Mouse (Mus musculus) embryonic facial prominence, embryonic 14.5 days (tissue): ENCODE measurements around the gene Myh10. TPM values are rescaled to one million over a fixed set of nuclear protein-coding genes. Genes with fewer than 3 reads are reported as not detected.

ENCODE experiments used
- ATAC-seq: fragments of 200-750 bp; cut with Nextera tagmentation; 2 replicates; pipeline ENCODE4 v1.8.0; 2017; ENCODE audit warnings: low read depth, moderate number of reproducible peaks, moderate TSS enrichment
- DNase-seq: peaks from one replicate; pipeline ENCODE4 v3.0.0-alpha.2; 2015; ENCODE audit warnings: low spot score
- H3K27ac ChIP-seq: fragments of 300-500 bp; sonication (generic); replicated peaks from 2 replicates; pipeline ENCODE4 v1.5.1; 2014; ENCODE audit warnings: low read depth, mild to moderate bottlenecking, low read length, moderate library complexity
- H3K27me3 ChIP-seq: fragments of 300-500 bp; sonication (generic); replicated peaks from 2 replicates; pipeline ENCODE4 v1.6.1; 2014; ENCODE audit warnings: low read length; ENCODE audit not compliant: control insufficient read depth, insufficient read depth
- H3K36me3 ChIP-seq: fragments of 300-500 bp; sonication (generic); 2 replicates; pipeline ENCODE4 v1.6.1; 2014; ENCODE audit warnings: low read length, mixed read lengths; ENCODE audit not compliant: control insufficient read depth, insufficient read depth
- H3K4me1 ChIP-seq: fragments of 300-500 bp; sonication (generic); 2 replicates; pipeline ENCODE4 v1.6.1; 2014; ENCODE audit warnings: antibody characterized with exemption, low read length; ENCODE audit not compliant: control insufficient read depth, insufficient read depth
- H3K4me2 ChIP-seq: fragments of 300-500 bp; sonication (generic); 2 replicates; pipeline ENCODE4 v1.6.1; 2014; ENCODE audit warnings: low read depth, mild to moderate bottlenecking, low read length, moderate library complexity, mixed read lengths
- H3K4me3 ChIP-seq: fragments of 300-500 bp; sonication (generic); 2 replicates; pipeline ENCODE4 v1.5.1; 2014; ENCODE audit warnings: low read depth, mild to moderate bottlenecking, low read length
- H3K9ac ChIP-seq: fragments of 300-500 bp; sonication (generic); 2 replicates; pipeline ENCODE4 v1.6.1; 2014; ENCODE audit warnings: low read depth, mild to moderate bottlenecking, low read length, moderate library complexity, mixed read lengths
- H3K9me3 ChIP-seq: fragments of 300-500 bp; sonication (generic); 2 replicates; pipeline ENCODE4 v1.6.1; 2016; ENCODE audit warnings: low read length; ENCODE audit not compliant: control insufficient read depth
- WGBS: fragments of 180-500 bp; shearing (Covaris S2); extraction: QIAGEN DNeasy Blood & Tissue Kit; methylation state at CpG from one replicate; pipeline ENCODE4 v1.1.7; 2014; 5-methylcytosine and 5-hydroxymethylcytosine counted together
- polyA plus RNA-seq: library from polyadenylated mRNA; unstranded; fragments of >200 nt; fragmentation: Nextera tagmentation; extraction: Ambion mirVana; gene quantifications from 2 replicates; pipeline ENCODE4 v1.2.1, GENCODE M21; 2014

The Myh10 gene
- polyA plus RNA-seq, 1 experiment from 2014 or later, result 103 TPM

- Histone ChIP-seq H3K4me1 (peaks cover 9% of the 10 kb centered on the region), H3K36me3 (peaks cover 41% of the 10 kb centered on the region), H3K4me3 (no peak overlapping the region), H3K9me3 (no peaks in the 10 kb centered on the region), H3K9ac (no peak overlapping the region), H3K4me2 (no peak overlapping the region), H3K27me3 (no peaks in the 10 kb centered on the region), H3K27ac (no peak overlapping the region)
- ATAC-seq (no peak), DNase-seq (no peak)
- WGBS, result 88% methylated on average over 5 of the region's 5 CpGs
Measured at GRCm38 (mm10) chr11:68748121-68748520, 56.8 kb downstream of the Myh10 start.

- Histone ChIP-seq H3K27ac (no peak overlapping the region), H3K4me1 (peaks cover 21% of the 10 kb centered on the region), H3K9me3 (no peaks in the 10 kb centered on the region), H3K36me3 (peaks cover 43% of the 10 kb centered on the region; the same call in 1 of the 2 replicates), H3K9ac (no peak overlapping the region), H3K4me2 (no peak overlapping the region), H3K27me3 (no peaks in the 10 kb centered on the region), H3K4me3 (no peak overlapping the region)
- ATAC-seq (no peak), DNase-seq (no peak)
- 86% methylated on average over 2 of the region's 2 CpGs for WGBS
Measured at GRCm38 (mm10) chr11:68750206-68750605, 58.8 kb downstream of the Myh10 start.

GRCm38 (mm10) chr11:68750938-68751337 is 59.6 kb downstream of the Myh10 start:
- peaks cover 37% of the 10 kb centered on the region; the same call in 1 of the 2 replicates for H3K36me3 ChIP-seq
- no peak overlapping the region for H3K9ac ChIP-seq
- no peak overlapping the region for H3K4me2 ChIP-seq
- no peak overlapping the region for H3K27ac ChIP-seq
- H3K27me3 ChIP-seq, result no peaks in the 10 kb centered on the region
- no peaks in the 10 kb centered on the region for H3K9me3 ChIP-seq
- DNase-seq, result no peak
- ATAC-seq, result no peak
- 72% methylated on average over 8 of the region's 8 CpGs for WGBS
- H3K4me1 ChIP-seq, result peaks cover 21% of the 10 kb centered on the region
- no peak overlapping the region for H3K4me3 ChIP-seq

- peak; percentile 71 for DNase-seq
- H3K36me3 ChIP-seq, result peaks cover 8% of the 10 kb centered on the region; the same call in 1 of the 2 replicates
- H3K27me3 ChIP-seq, result no peaks in the 10 kb centered on the region
- WGBS, result 42% methylated on average over 7 of the region's 7 CpGs
- peak; percentile 64; the same call in 1 of the 2 replicates for ATAC-seq
- H3K27ac ChIP-seq, result peak overlapping the region; percentile 35; the same call in 1 of the 2 replicates
- no peaks in the 10 kb centered on the region for H3K9me3 ChIP-seq
- H3K4me2 ChIP-seq, result peak overlapping the region; percentile 15; the same call in 1 of the 2 replicates
- no peak overlapping the region for H3K9ac ChIP-seq
- peaks cover 38% of the 10 kb centered on the region for H3K4me1 ChIP-seq
- H3K4me3 ChIP-seq, result no peak overlapping the region
Measured at GRCm38 (mm10) chr11:68754283-68754682, 62.9 kb downstream of the Myh10 start.

GRCm38 (mm10) chr11:68756456-68757348 is 65.3 kb downstream of the Myh10 start:
- Histone ChIP-seq H3K36me3 (peaks cover 32% of the 10 kb centered on the region), H3K9me3 (no peaks in the 10 kb centered on the region), H3K27me3 (no peaks in the 10 kb centered on the region), H3K4me2 (peak overlapping the region; percentile 16; the same call in 1 of the 2 replicates), H3K9ac (no peak overlapping the region), H3K27ac (peak overlapping the region; percentile 67; the same call in 1 of the 2 replicates), H3K4me3 (no peak overlapping the region), H3K4me1 (peaks cover 38% of the 10 kb centered on the region)
- 50% methylated on average over 11 of the region's 11 CpGs for whole genome bisulfite sequencing
- DNase-seq, result peak; percentile 75
- ATAC-seq, result no peak

- Histone ChIP-seq H3K36me3 (peaks cover 54% of the 10 kb centered on the region), H3K4me1 (peaks cover 17% of the 10 kb centered on the region), H3K4me3 (no peak overlapping the region), H3K9me3 (no peaks in the 10 kb centered on the region), H3K9ac (no peak overlapping the region), H3K27me3 (no peaks in the 10 kb centered on the region), H3K4me2 (no peak overlapping the region), H3K27ac (no peak overlapping the region)
- ATAC-seq (no peak), DNase-seq (no peak)
- WGBS, result 87% methylated on average over 3 of the region's 3 CpGs
Measured at GRCm38 (mm10) chr11:68759691-68760090, 68.3 kb downstream of the Myh10 start.

GRCm38 (mm10) chr11:68761155-68761554 is 69.8 kb downstream of the Myh10 start:
- no peak overlapping the region for H3K27ac ChIP-seq
- WGBS, result 80% methylated on average over 4 of the region's 4 CpGs
- peaks cover 69% of the 10 kb centered on the region for H3K36me3 ChIP-seq

GRCm38 (mm10) chr11:68761664-68762063 is 70.3 kb downstream of the Myh10 start:
- no peak for ATAC-seq
- Histone ChIP-seq H3K4me1 (peaks cover 10% of the 10 kb centered on the region), H3K27ac (no peak overlapping the region), H3K27me3 (no peaks in the 10 kb centered on the region), H3K36me3 (peaks cover 74% of the 10 kb centered on the region), H3K4me2 (no peak overlapping the region), H3K9me3 (no peaks in the 10 kb centered on the region), H3K4me3 (no peak overlapping the region), H3K9ac (no peak overlapping the region)
- DNase-seq, result no peak
- WGBS, result 74% methylated on average over 6 of the region's 6 CpGs

More at GRCm38 (mm10) chr11:68761155-68761554, 69.8 kb downstream of the Myh10 start:
- H3K27me3 ChIP-seq, result no peaks in the 10 kb centered on the region
- no peak overlapping the region for H3K4me3 ChIP-seq
- H3K4me2 ChIP-seq, result no peak overlapping the region
- ATAC-seq (no peak), DNase-seq (no peak)
- H3K4me1 ChIP-seq, result peaks cover 15% of the 10 kb centered on the region
- no peak overlapping the region for H3K9ac ChIP-seq
- H3K9me3 ChIP-seq, result no peaks in the 10 kb centered on the region
